Mouse (Mus musculus) cerebellum, adult 8-10 months (tissue): ENCODE measurements around the gene Nav1.
A peak's percentile ranks its signal among the peaks of the same experiment; 100 is the strongest.

Source experiments
- DNase-seq: peaks from one replicate; pipeline ENCODE4 v3.0.0; 2022

The Nav1 gene

DNA sequence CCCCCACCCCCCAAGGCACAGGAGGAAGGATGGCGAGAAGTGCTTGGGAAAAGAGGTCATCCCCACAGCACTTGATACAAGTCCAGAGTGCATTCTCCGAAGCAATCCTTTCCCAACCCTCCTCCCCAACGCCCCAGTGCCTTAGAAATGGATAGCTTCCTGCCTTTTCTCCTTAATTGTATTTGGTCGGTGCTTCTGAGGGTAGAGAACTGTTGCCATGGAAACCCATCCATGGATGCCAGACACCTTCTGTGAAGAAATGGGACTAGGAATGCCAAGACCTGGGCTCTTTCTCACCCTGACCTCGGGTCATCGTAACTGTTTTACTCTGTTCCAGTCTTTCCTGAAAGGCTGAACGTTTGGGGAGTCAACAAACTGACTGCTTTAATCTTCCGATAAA is 26.1 kb downstream of the Nav1 start:
- no peak for DNase-seq

GRCm38 (mm10) chr1:135579111-135579510 is 28.0 kb downstream of the Nav1 start:
- no peak for DNase-seq

- no peak for DNase-seq
Observed at GRCm38 (mm10) chr1:135577793-135578192, 29.3 kb downstream of the Nav1 start.

DNA sequence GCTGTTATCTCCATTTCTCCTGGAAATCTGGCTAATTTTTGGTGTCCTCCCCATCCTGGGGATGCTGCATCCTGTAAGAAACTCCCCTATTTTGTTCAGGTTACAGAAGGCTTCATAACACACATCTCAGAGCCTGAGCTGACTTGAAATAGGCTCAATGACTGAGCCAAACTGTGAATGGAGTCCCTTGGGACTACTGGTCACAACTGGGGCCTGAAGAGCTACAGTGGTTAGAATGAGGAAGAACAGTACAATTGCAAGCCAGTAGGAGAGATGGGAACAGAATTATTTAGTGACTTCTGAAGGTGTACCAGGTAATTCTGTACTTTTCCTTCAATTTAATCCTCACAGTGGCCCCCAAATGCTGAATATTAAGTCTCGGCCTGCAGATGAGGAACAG is 31.7 kb downstream of the Nav1 start:
- no peak for DNase-seq

DNA sequence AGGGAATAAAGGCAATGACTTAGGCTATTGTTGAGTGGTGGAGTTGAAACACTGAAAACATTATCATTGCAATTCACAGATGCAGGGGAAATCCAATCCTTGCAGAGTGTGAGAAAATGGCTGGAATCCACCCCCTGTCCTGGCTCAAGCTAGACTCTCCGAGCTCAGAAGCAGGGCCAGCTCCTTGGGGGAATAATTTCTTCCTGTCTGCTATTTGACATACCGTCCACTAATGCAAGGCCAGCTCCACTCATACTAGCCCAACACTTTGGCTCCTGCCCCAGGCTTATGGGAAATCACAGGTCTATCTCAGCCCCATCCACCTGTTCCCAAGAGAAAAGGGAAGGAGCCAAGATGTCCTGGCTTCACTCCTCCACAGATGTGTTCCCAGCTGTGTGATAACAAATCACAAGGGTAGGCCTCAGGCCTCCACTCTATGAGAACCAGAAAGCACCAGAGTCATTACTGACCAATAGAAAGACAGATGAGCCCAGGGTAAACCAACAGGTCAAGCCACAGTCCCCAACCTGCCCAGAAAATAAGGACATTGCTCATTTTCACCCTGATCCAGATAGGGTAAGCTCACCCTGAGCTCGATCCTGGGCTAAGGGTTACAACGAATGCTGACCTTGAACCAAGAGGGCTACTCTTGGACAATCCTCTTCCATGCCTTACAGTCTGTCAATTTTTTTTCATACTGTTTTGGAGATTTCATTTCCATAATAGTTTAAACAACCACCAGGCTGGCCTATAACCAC is 32.5 kb downstream of the Nav1 start:
- no peak for DNase-seq

- DNase-seq, result no peak
Observed at GRCm38 (mm10) chr1:135572139-135572892, 34.8 kb downstream of the Nav1 start.

GRCm38 (mm10) chr1:135568087-135568486 is 39.0 kb downstream of the Nav1 start:
- no peak for DNase-seq

DNA sequence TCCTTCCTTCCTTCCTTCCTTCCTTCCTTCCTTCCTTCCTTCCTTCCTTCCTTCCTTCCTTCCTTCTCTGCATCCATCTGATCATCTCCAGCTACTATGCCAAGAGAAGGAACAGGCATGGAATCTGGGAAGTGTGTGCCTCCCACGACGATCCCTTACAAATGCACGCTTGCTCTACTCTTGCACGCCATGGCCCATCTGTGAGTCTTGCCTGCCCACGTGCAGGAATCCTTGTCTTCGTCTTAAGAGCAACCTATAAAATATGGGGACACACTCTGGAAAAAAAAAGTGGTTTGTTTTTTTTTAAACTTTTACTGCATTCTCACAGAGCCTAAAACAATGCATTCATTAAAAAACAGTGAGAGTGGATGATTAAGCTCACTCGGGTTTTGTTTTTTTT is 40.5 kb downstream of the Nav1 start:
- no peak for DNase-seq

DNA sequence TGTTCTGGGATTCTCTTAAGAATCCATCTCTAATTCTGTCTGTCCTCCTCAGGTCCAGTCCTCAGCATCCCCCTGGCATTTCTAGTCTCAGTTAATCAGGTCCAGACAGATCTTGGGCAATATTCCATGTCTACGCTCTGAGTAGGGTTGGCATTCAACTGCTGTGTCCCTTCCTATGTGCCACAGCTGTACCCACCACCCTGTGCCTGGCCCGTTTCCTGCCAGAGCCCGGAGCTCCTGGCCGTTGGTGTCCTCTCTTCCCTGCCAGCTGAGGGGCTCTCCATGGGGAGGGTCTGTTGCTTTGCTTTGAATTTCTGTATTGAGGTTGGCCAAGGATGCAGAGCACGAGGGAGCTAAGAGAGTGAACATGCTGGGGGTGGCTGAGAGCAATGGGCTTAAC is 41.3 kb downstream of the Nav1 start:
- no peak for DNase-seq

DNA sequence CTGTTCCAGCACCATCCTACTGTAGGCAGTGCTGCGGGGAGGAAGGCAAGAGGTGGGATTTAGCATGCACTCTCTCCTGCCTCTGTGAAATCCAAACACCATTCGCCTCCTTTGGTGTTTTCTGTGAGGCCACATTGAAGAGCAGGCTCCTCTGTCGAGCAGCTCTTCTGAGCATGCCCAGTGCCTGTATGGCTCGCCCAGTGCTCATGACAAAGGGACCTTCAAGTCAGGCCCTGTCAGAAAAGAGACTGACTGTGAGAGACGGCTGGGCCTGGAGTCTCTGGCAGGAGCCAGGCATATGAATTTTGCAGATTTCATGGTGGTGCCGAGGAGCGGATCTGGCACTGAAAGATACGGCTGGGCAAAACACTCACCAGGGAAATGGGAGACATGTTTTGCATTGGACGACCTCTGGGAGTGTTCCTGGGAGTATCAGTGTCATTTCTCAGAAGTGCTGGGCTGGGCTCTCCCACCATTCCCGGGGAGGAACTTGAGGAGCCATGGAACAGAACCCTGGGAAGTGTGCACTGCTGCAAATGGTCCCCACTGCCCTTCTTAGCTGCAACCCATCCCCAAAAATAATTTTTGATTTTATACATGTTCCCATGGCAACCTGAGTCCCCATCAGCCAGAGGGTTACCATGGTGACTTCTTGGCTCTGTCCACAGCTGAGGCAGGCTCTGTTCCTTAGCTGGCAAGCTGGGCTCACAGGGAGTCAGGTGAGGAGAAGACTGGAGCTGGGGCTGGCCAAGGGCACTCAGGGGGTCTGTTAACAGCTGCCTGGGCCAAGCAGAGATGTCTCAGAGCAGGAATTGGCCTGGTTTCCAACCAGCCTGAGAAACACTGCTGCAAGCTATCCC is 42.2 kb downstream of the Nav1 start:
- DNase-seq, result no peak

- DNase-seq, result no peak
Observed at GRCm38 (mm10) chr1:135563781-135564414, 43.2 kb downstream of the Nav1 start.

GRCm38 (mm10) chr1:135562982-135563650 is 44.0 kb downstream of the Nav1 start:
- no peak for DNase-seq

DNA sequence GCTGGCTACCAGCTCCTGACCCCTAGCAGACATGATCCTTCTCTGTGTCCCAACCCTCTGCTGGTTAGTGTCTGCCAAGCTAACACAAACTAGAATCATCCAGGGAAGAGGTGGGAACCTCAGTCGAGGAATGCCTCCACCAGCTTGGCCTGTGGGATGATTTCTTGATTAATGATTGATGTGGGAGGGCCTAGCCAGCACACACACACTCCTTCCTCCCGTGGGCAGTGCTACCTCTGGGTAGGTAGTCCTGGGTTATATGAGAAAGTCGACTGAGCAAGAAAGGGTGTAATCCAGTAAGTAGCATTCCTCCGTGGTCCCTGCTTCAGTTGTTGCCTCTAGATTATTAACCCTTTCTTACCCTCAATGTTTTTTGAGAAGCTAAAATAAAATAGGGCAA is 45.0 kb downstream of the Nav1 start:
- no peak for DNase-seq

DNA sequence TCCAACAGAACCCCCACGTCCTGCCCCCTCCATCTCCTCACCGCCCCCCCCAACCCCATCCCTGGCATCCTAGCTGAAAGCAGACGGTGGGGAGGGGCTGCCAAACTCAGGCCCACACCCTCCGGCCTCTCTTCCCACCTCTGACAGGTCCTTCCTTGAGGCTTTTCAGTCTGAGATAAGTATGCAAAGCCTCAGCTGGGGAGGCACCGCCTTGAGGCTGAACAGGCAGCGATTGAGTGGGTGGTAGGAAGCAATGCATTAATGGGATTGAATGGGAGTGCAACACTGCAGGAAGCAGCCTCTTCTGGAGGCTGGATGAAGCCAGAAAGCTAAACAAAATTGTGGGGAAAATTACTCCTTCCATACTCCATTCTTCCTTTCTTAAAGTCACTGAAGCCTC is 45.8 kb downstream of the Nav1 start:
- no peak for DNase-seq

DNA sequence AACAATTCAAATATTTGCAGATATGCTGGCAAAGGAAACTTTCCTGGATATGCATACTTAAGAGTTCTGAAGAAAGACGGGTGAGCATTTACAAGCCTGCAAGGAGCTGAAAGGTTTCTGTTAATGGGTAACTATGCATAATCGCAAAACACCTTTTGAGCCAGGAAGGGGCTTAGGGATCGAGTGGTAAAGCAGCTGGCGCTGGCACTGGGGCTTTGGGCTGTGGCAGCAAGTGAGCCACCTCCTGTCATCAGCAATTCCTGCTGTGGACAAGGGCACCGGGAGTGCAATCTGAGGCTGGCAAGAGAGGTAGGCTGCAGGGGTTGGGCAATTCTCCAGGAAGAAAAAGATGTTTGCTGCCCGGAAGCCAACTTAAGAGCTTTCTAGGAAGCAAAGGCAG is 49.1 kb downstream of the Nav1 start:
- no peak for DNase-seq

GRCm38 (mm10) chr1:135555885-135556284 is 51.2 kb downstream of the Nav1 start:
- no peak for DNase-seq

DNA sequence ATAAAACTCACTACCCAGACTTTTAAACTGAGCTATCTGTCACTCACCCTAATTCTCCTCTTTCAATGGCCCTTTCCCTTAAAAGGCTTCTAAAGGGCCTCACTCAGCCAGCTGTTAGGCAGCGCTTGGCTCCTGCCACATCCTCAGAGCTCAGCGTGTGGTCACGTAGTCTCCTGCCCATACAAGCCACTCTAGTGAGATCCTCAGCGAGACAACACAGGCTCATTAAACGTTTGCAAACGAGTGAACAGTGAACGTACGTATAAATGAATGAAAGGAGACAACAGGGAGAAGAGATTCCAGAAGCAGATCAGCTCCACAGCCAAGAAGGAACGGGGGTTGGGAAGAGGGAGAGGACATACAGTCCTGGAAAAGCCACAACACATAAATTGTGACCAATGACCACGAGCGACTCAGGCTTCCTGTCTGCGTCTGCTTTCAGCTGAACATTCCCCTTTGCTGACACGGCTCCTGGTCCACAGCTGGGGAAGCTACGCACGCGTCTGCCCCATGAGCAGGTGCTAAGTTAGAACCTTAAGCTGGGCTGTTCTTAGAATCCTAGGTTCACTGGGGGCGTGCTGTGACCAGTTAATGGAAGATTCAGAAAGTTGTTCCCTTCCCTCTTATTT is 52.3 kb downstream of the Nav1 start:
- DNase-seq, result no peak

DNA sequence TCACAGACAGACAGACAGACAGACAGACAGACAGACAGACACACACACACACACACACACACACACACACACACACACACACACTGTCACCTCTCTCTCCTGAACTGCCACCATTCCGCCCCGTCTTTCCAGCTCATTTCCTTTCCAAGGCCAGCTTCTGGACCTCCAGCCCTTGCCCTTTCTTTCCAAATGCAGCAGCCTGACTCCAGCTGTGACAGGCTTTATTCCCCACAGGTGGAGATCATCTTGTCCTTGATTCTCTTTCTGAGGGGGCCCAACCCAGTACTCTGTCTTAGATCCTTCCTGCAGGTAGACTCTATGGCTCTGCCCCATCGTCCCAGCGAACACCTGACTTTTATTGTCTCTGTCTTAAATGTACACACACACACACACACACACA is 53.5 kb downstream of the Nav1 start:
- DNase-seq, result no peak

GRCm38 (mm10) chr1:135553154-135553553 is 53.9 kb downstream of the Nav1 start:
- no peak for DNase-seq

DNA sequence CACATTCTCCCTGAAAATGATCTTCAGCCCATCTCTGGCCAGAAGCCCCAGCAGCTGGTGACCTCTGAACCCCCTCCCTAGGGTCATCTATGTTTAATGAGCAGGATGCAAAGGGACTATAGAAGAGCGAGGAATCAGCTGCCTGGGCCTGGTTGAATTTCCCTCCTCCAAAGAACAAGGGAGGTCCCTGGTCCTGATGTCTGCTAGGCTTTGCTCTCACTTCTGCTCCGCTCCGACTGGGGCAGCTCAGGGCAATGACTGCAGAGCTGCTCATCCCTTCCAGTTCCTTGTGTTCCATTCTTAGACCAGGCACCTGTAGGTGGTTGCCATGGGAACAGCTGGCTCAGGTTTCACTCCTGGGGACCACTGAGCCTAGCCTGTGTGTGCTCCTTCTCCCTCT is 56.2 kb downstream of the Nav1 start:
- DNase-seq, result no peak

- peak; percentile 11 for DNase-seq
Observed at GRCm38 (mm10) chr1:135548750-135549149, 58.3 kb downstream of the Nav1 start.

GRCm38 (mm10) chr1:135546099-135546498 is 61.0 kb downstream of the Nav1 start:
- DNase-seq, result no peak
